Mouse (Mus musculus): ENCODE measurements at regions not wholly inside any gene's neighbourhood (a gene's known extent, or its start where the extent isn't known, plus 50 kb on each side); places are given as distances from the start of the nearest gene placed in this dataset.
A peak's percentile ranks its signal among the peaks of the same experiment; 100 is the strongest.

DNA sequence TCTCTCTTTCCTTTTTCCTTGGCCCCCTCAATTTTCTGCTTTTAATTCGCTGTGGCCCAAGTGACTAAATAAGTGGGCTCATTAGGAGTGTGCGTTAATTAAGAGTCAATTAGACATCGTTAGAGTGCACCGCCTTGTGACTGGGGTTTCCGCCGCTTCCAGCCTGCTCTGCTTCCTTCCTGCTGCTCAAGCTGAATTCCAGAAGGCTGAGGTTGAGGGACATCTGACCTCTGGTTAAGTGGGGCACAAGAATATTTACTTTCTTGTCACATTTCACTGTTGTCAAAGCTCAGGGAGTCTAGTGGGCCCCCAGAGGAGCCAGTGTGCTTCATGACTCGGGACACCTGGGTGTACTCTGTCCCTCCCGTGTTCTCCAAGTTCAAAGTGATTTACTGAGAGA, 323.1 kb upstream of the Npvf start:
- H3K27me3 ChIP-seq, result no peaks in the 10 kb centered on the region
- no peak overlapping the region for H3K4me3 ChIP-seq
- peaks cover 48% of the 10 kb centered on the region for H3K4me1 ChIP-seq
- no peaks in the 10 kb centered on the region for H3K9me3 ChIP-seq
- WGBS, result 21% methylated on average over 8 of the region's 8 CpGs
- no peak for ATAC-seq (ENCODE audit: insufficient number of reproducible peaks, insufficient read depth, low FRiP score, low TSS enrichment)
- H3K27ac ChIP-seq, result peak overlapping the region; percentile 89
- no peaks in the 10 kb centered on the region for H3K36me3 ChIP-seq
- H3K9ac ChIP-seq, result no peak overlapping the region
- H3K4me2 ChIP-seq (replicated peaks), result no peak overlapping the region

- peaks cover 54% of the 10 kb centered on the region for H3K4me1 ChIP-seq
These were observed 323.8 kb upstream of the Npvf start for GRCm38 (mm10) chr6:50978016-50978415.

DNA sequence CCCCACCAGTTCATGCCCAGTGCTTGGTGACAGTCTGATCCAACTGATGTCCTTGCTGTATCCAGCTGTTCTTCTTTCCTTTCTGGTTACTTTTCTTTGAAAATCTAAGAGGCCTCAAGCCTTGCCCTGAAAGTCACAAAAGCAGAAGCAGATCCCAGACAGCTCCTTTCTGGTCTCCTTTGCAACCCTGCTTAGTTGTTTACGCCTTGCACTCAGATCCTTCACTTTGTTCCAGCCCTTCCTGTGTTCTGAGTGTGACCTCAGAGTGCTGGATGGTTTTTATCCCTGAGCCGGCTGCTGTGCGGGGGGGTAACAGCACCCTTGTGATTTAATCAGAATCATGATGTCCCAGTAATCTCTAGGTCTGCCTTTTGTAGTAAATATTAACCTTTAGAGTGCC, 324.3 kb upstream of the Npvf start:
- no peaks in the 10 kb centered on the region for H3K9me3 ChIP-seq
- no peak for ATAC-seq (ENCODE audit: insufficient number of reproducible peaks, insufficient read depth, low FRiP score, low TSS enrichment)
- no peaks in the 10 kb centered on the region for H3K27me3 ChIP-seq
- no peak overlapping the region for H3K9ac ChIP-seq
- peak overlapping the region; percentile 89 for H3K27ac ChIP-seq
- peaks cover 59% of the 10 kb centered on the region for H3K4me1 ChIP-seq
- H3K36me3 ChIP-seq, result no peaks in the 10 kb centered on the region
- H3K4me2 ChIP-seq (replicated peaks), result no peak overlapping the region
- H3K4me3 ChIP-seq, result no peak overlapping the region
- WGBS, result 37% methylated on average over 3 of the region's 3 CpGs

More at GRCm38 (mm10) chr6:50978016-50978415, 323.8 kb upstream of the Npvf start:
- Histone ChIP-seq H3K9ac (no peak overlapping the region), H3K4me2 (replicated peaks) (no peak overlapping the region), H3K36me3 (no peaks in the 10 kb centered on the region), H3K4me3 (no peak overlapping the region), H3K9me3 (no peaks in the 10 kb centered on the region), H3K27ac (peak overlapping the region; percentile 89), H3K27me3 (no peaks in the 10 kb centered on the region)
- ATAC-seq (ENCODE audit: insufficient number of reproducible peaks, insufficient read depth, low FRiP score, low TSS enrichment), result no peak
- 39% methylated on average over 4 of the region's 4 CpGs for WGBS

DNA sequence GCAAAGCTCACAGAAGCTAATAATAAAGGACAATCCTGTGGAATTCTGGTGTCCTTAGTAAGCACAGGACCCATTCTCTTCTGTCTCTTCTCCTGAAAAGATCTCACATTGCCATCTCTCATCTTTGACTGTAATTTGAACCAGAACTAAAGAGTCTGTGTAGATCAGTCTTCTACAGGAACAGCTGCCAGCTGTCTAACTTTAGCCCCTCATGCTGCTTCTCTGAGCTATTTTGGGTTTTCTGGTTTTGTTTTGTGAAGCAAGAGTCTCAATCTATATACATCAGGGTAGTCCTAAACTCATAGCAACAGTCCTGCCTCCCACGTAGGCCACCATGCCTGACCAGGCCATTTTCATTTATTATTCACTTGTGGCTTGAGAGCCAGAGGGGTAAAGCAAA, 325.5 kb upstream of the Npvf start:
- Histone ChIP-seq H3K27me3 (no peaks in the 10 kb centered on the region), H3K4me2 (replicated peaks) (no peak overlapping the region), H3K9me3 (no peaks in the 10 kb centered on the region), H3K4me1 (peaks cover 67% of the 10 kb centered on the region), H3K9ac (no peak overlapping the region), H3K27ac (peak overlapping the region; percentile 98), H3K36me3 (no peaks in the 10 kb centered on the region), H3K4me3 (no peak overlapping the region)
- WGBS, result 39% methylated on average over 1 of the region's 1 CpGs
- no peak for ATAC-seq (ENCODE audit: insufficient number of reproducible peaks, insufficient read depth, low FRiP score, low TSS enrichment)

DNA sequence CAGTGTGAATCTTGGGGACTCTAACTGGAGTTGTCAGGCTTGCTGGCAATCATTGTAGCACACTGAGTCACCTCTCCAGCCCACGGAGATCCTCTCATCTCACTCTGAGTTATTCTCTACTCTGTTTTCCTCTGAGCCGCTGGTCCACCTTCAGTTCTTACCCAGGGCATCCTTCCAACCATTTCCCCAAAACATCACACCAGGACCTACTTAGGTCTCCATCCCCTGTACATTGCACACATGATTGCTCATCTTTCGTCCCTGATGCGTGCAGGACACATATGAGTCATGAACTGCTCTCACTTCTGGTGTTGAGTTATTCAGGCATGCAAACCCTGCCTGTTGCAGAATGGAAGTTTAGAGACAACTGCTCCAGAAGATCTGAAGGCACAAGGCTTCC, 326.1 kb upstream of the Npvf start:
- no peak for ATAC-seq (ENCODE audit: insufficient number of reproducible peaks, insufficient read depth, low FRiP score, low TSS enrichment)
- no peaks in the 10 kb centered on the region for H3K27me3 ChIP-seq
- peaks cover 73% of the 10 kb centered on the region for H3K4me1 ChIP-seq
- no peak overlapping the region for H3K9ac ChIP-seq
- H3K4me3 ChIP-seq, result no peak overlapping the region
- H3K9me3 ChIP-seq, result no peaks in the 10 kb centered on the region
- no peak overlapping the region for H3K4me2 ChIP-seq (replicated peaks)
- H3K27ac ChIP-seq, result peak overlapping the region; percentile 98
- WGBS, result 82% methylated on average over 4 of the region's 4 CpGs
- no peaks in the 10 kb centered on the region for H3K36me3 ChIP-seq

GRCm38 (mm10) chr6:50981702-50982309, 327.6 kb upstream of the Npvf start:
- peak overlapping the region; percentile 98 for H3K27ac ChIP-seq
- no peaks in the 10 kb centered on the region for H3K27me3 ChIP-seq
- no peaks in the 10 kb centered on the region for H3K9me3 ChIP-seq
- H3K4me2 ChIP-seq (replicated peaks), result no peak overlapping the region
- no peak overlapping the region for H3K4me3 ChIP-seq
- WGBS, result 10% methylated on average over 7 of the region's 7 CpGs
- H3K9ac ChIP-seq, result no peak overlapping the region
- no peaks in the 10 kb centered on the region for H3K36me3 ChIP-seq
- peak; percentile 82 for ATAC-seq (ENCODE audit: insufficient number of reproducible peaks, insufficient read depth, low FRiP score, low TSS enrichment)
- peaks cover 80% of the 10 kb centered on the region for H3K4me1 ChIP-seq

DNA sequence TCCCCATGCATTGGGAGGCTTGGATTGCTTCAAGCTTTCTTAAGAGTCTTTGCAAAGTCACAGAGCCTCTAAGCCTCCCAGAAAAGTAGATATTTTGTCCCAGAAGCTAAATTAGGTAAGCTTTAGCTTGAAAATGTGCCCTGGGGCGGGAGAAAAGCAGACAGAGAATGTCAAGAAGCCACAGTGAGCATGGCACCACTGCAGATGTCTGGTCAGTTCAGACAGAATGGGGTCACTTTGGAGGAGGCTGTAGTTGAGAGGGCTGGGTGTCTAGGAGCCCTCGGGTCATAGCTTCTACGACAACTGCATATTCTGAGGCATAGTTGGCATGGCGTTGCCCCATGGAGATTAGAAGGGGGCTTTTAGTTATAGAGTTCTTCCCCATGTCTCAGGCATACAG, 328.6 kb upstream of the Npvf start:
- Histone ChIP-seq H3K9me3 (no peaks in the 10 kb centered on the region), H3K4me2 (replicated peaks) (no peak overlapping the region), H3K4me3 (no peak overlapping the region), H3K4me1 (peaks cover 69% of the 10 kb centered on the region), H3K36me3 (no peaks in the 10 kb centered on the region), H3K9ac (peak overlapping the region; percentile 24; the same call in 1 of the 2 replicates), H3K27me3 (no peaks in the 10 kb centered on the region), H3K27ac (peak overlapping the region; percentile 98)
- WGBS, result 16% methylated on average over 4 of the region's 4 CpGs
- no peak for ATAC-seq (ENCODE audit: insufficient number of reproducible peaks, insufficient read depth, low FRiP score, low TSS enrichment)

- Histone ChIP-seq H3K4me1 (peaks cover 62% of the 10 kb centered on the region), H3K9ac (no peak overlapping the region), H3K27me3 (no peaks in the 10 kb centered on the region), H3K36me3 (no peaks in the 10 kb centered on the region), H3K4me3 (no peak overlapping the region), H3K9me3 (no peaks in the 10 kb centered on the region), H3K4me2 (replicated peaks) (no peak overlapping the region), H3K27ac (peak overlapping the region; percentile 98)
- ATAC-seq (ENCODE audit: insufficient number of reproducible peaks, insufficient read depth, low FRiP score, low TSS enrichment), result no peak
- WGBS, result 9% methylated on average over 8 of the region's 8 CpGs
These were observed 329.4 kb upstream of the Npvf start for GRCm38 (mm10) chr6:50983511-50984099.

DNA sequence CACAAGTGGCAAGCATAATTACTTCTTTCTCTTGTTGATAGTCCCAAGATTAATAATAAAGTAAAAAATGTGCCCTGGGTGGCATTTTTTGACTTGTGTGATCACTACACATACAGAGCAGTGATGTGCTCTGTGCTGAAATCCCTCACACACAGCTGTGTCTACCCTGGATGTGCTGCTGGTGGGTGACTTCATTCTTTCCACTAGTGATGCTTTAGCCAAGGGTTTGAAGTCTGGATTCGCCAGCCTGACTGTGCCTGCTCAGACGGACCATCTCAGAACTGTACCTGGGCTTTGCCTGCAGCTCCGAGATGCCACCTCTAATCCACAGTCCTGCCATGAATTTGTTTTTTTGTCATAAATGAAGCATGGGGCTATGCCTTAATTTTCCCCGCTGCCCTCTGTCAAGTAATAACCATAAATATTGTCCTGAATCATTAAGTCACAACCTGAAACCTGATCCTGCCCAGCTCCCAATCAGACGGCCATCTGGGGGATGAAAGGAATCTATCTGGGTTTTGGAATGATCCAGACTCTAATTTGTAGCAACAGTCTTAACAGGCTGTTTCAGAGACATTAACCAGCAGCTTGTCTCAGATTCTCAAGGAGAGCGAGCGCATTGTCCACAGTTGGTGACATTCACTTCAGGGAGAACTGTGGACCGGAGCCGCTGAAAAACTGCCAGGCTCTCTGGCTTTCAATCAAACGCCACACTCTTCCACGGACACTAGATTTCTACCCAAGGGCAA, 330.1 kb upstream of the Npvf start:
- Histone ChIP-seq H3K27me3 (no peaks in the 10 kb centered on the region), H3K27ac (peak overlapping the region; percentile 98), H3K9ac (no peak overlapping the region), H3K9me3 (no peaks in the 10 kb centered on the region), H3K4me3 (no peak overlapping the region), H3K4me2 (replicated peaks) (0 out of 2 replicates have a peak overlapping the region, but pooled peaks have one; percentile 1), H3K36me3 (no peaks in the 10 kb centered on the region), H3K4me1 (peaks cover 59% of the 10 kb centered on the region)
- 24% methylated on average over 11 of the region's 11 CpGs for WGBS
- ATAC-seq (ENCODE audit: insufficient number of reproducible peaks, insufficient read depth, low FRiP score, low TSS enrichment), result peak; percentile 17; the same call in 1 of the 2 replicates

- Histone ChIP-seq H3K9ac (no peak overlapping the region), H3K27me3 (no peaks in the 10 kb centered on the region), H3K36me3 (no peaks in the 10 kb centered on the region), H3K9me3 (no peaks in the 10 kb centered on the region), H3K4me2 (replicated peaks) (no peak overlapping the region), H3K4me3 (no peak overlapping the region), H3K27ac (peak overlapping the region; percentile 90), H3K4me1 (peaks cover 52% of the 10 kb centered on the region)
- no peak for ATAC-seq (ENCODE audit: insufficient number of reproducible peaks, insufficient read depth, low FRiP score, low TSS enrichment)
- whole genome bisulfite sequencing, result 65% methylated on average over 9 of the region's 9 CpGs
These were observed 332.2 kb upstream of the Npvf start for GRCm38 (mm10) chr6:50986270-50986924.

DNA sequence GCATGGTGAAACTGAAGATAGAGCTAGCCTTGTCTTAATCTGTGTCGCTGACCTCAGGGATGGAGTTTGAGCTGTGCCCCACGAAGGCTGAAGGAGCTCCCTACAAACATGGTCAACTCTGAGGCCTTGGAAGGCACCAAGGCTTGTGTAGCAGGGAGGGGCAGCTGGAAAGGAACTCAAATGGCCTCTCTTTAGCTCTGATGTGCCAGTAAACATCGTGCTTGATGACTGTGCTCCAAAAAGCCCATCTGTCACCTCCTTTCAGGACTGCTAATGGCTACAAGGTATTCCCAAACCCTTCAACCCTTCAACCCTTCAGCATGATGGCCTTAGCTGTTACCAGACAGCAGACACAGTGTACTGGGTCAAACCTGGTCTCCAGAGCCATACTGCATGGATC, 334.3 kb upstream of the Npvf start:
- Histone ChIP-seq H3K9ac (no peak overlapping the region), H3K4me1 (peaks cover 35% of the 10 kb centered on the region), H3K9me3 (no peaks in the 10 kb centered on the region), H3K27me3 (no peaks in the 10 kb centered on the region), H3K36me3 (no peaks in the 10 kb centered on the region), H3K27ac (no peak overlapping the region), H3K4me3 (no peak overlapping the region), H3K4me2 (replicated peaks) (no peak overlapping the region)
- 85% methylated on average over 3 of the region's 3 CpGs for WGBS
- ATAC-seq (ENCODE audit: insufficient number of reproducible peaks, insufficient read depth, low FRiP score, low TSS enrichment), result no peak
